Comparison of ENCODE assay signal across 26 mouse cellular contexts in genomic region chr3:85487379-85487778, GRCm38 (mm10).
"Had no signal": no experiment of that assay in that cellular context is flagged by ENCODE, and none has a peak within 500 bp of the region (broad histone marks: within the 10 kb centered on the region; RNA-seq: fewer than 3 reads in every experiment).

No protein-coding gene starts in this region.

- H3K4me3 ChIP-seq: limb, embryonic 10.5 days; limb, embryonic 12.5 days; limb, embryonic 13.5 days; limb, embryonic 15.5 days; liver, embryonic 12.5 days; liver, embryonic 13.5 days; liver, embryonic 15.5 days; lung, embryonic 15.5 days; midbrain, embryonic 10.5 days; midbrain, embryonic 12.5 days; midbrain, embryonic 13.5 days; midbrain, embryonic 15.5 days; myocyte had no signal

- DNase-seq: left cerebral cortex, postnatal 4 days; liver; liver, embryonic 13.5 days; liver, postnatal 0 days; lung, adult 18-20 months; lung, adult 2 months; lung, embryonic 14.5 days; lung, postnatal 10 days; lung, postnatal 14 days; lung, postnatal 36 days; lung, postnatal 4 days; midbrain, embryonic 14.5 days had no signal

- H3K36me3 ChIP-seq: limb, embryonic 10.5 days; limb, embryonic 12.5 days; limb, embryonic 13.5 days; limb, embryonic 15.5 days; liver, embryonic 12.5 days; liver, embryonic 13.5 days; liver, embryonic 15.5 days; lung, embryonic 15.5 days; midbrain, embryonic 10.5 days; midbrain, embryonic 12.5 days; midbrain, embryonic 13.5 days; midbrain, embryonic 15.5 days had no signal

- H3K9me3 ChIP-seq: limb, embryonic 10.5 days; limb, embryonic 12.5 days; limb, embryonic 13.5 days; limb, embryonic 15.5 days; liver, embryonic 12.5 days; liver, embryonic 13.5 days; liver, embryonic 15.5 days; lung, embryonic 15.5 days; midbrain, embryonic 10.5 days; midbrain, embryonic 12.5 days; midbrain, embryonic 13.5 days; midbrain, embryonic 15.5 days had no signal

- H3K4me1 ChIP-seq: limb, embryonic 12.5 days; limb, embryonic 13.5 days; limb, embryonic 15.5 days; liver, embryonic 12.5 days; liver, embryonic 13.5 days; liver, embryonic 15.5 days; lung, embryonic 15.5 days; midbrain, embryonic 12.5 days; midbrain, embryonic 13.5 days; midbrain, embryonic 15.5 days had no signal

- H3K27ac ChIP-seq: limb, embryonic 10.5 days; limb, embryonic 12.5 days; limb, embryonic 13.5 days; limb, embryonic 15.5 days; liver, embryonic 12.5 days; liver, embryonic 13.5 days; liver, embryonic 14.5 days; liver, embryonic 15.5 days; lung, embryonic 15.5 days; macrophage; midbrain, embryonic 10.5 days; midbrain, embryonic 12.5 days; midbrain, embryonic 13.5 days; midbrain, embryonic 15.5 days had no signal

- H3K9ac ChIP-seq: limb, embryonic 12.5 days; limb, embryonic 13.5 days; limb, embryonic 15.5 days; liver, embryonic 12.5 days; liver, embryonic 13.5 days; liver, embryonic 14.5 days; liver, embryonic 15.5 days; liver, postnatal 0 days; lung, embryonic 14.5 days; lung, embryonic 15.5 days; midbrain, embryonic 12.5 days; midbrain, embryonic 13.5 days; midbrain, embryonic 15.5 days had no signal
